Mouse (Mus musculus) forebrain, embryonic 12.5 days (tissue): Measurements from ENCODE around the gene Cebpb. TPM values are rescaled to one million over a fixed set of nuclear protein-coding genes. Genes with fewer than 3 reads are reported as not detected.

Experiments used
- ATAC-seq: fragments of 200-750 bp; cut with Nextera tagmentation; 2 replicates; pipeline ENCODE4 v1.8.0; 2017; ENCODE audit warnings: moderate TSS enrichment; ENCODE audit not compliant: low FRiP score
- H3K27ac ChIP-seq: fragments of 300-500 bp; sonication (generic); 2 replicates; pipeline ENCODE4 v1.5.1; 2016; ENCODE audit warnings: mild to moderate bottlenecking
- H3K27me3 ChIP-seq: fragments of 300-500 bp; sonication (generic); 2 replicates; pipeline ENCODE4 v1.6.1; 2016; ENCODE audit warnings: mild to moderate bottlenecking
- H3K36me3 ChIP-seq: fragments of 300-500 bp; sonication (generic); replicated peaks from 2 replicates; pipeline ENCODE4 v1.6.1; 2016; ENCODE audit warnings: mild to moderate bottlenecking
- H3K4me1 ChIP-seq: fragments of 300-500 bp; sonication (generic); 2 replicates; pipeline ENCODE4 v1.6.1; 2016
- H3K4me2 ChIP-seq: fragments of 300-500 bp; sonication (generic); 2 replicates; pipeline ENCODE4 v1.6.1; 2016; ENCODE audit warnings: mild to moderate bottlenecking, moderate library complexity
- H3K4me3 ChIP-seq: fragments of 300-500 bp; sonication (generic); replicated peaks from 2 replicates; pipeline ENCODE4 v1.5.1; 2016; ENCODE audit warnings: mild to moderate bottlenecking
- H3K9ac ChIP-seq: fragments of 300-500 bp; sonication (generic); 2 replicates; pipeline ENCODE4 v1.6.1; 2016; ENCODE audit warnings: mild to moderate bottlenecking
- H3K9me3 ChIP-seq: fragments of 300-500 bp; sonication (generic); 2 replicates; pipeline ENCODE4 v1.6.1; 2016
- WGBS: fragments of 180-500 bp; shearing (Covaris S2); methylation state at CpG from one replicate; pipeline ENCODE4 v1.1.7; 2016; 5-methylcytosine and 5-hydroxymethylcytosine counted together
- polyA plus RNA-seq: library from polyadenylated mRNA; unstranded; fragments of >200 nt; fragmentation: Nextera tagmentation; extraction: Ambion mirVana; gene quantifications from 2 replicates; pipeline ENCODE4 v1.2.1, GENCODE M21; 2016

Cebpb gene
- polyA plus RNA-seq, 1 experiment from 2014 or later, result 1.5 TPM

GRCm38 (mm10) chr2:167719520-167719919 is 30.8 kb downstream of the Cebpb start:
- Histone ChIP-seq H3K4me2 (no peak overlapping the region), H3K4me3 (no peak overlapping the region), H3K9me3 (no peaks in the 10 kb centered on the region), H3K9ac (no peak overlapping the region), H3K4me1 (0 out of 2 replicates have a peak, but pooled peaks cover 3% of the 10 kb centered on the region), H3K36me3 (no peaks in the 10 kb centered on the region), H3K27me3 (no peaks in the 10 kb centered on the region; the same call in 1 of the 2 replicates), H3K27ac (no peak overlapping the region)
- ATAC-seq, result no peak
- 87% methylated on average over 4 of the region's 4 CpGs for WGBS

DNA sequence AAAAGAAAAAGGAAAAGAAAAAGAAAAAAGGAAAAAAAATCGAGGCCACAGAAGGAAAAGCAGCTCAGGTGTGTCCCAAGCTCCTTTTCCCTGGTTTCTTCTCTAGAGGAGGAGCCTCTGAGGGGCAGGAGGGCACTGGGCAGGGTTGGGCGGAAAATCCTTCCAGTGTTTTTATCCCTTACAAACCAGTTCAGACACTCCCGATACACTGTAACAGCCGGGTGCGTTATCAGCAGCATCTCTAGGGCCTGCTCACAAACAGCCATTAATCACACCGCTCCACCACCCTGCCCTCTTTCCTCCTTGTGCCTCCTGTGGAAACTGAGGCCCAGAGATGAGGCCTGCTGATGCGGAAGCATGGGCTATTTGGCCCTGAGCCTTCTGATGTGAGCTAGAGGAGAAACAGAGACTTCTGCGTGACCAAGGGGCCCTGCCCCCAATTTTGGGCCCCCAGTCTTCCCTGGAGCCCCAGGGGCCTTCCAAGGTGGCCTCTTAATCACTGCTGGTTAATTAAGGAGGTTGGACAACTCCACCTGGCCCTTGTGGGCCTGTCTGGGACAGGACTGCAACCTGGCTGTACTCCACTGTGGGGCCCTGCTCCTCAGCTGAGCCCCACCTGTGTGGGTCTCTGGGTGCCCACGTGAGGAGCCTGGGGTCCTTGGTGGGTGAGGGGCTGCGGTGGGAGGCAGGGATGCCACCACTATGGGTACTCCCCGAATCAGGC is 32.6 kb downstream of the Cebpb start:
- no peaks in the 10 kb centered on the region for H3K36me3 ChIP-seq
- H3K4me1 ChIP-seq, result 0 out of 2 replicates have a peak, but pooled peaks cover 3% of the 10 kb centered on the region
- H3K9me3 ChIP-seq, result no peaks in the 10 kb centered on the region
- H3K27ac ChIP-seq, result no peak overlapping the region
- no peak overlapping the region for H3K4me2 ChIP-seq
- no peak overlapping the region for H3K4me3 ChIP-seq
- no peak overlapping the region for H3K9ac ChIP-seq
- 81% methylated on average over 11 of the region's 11 CpGs for WGBS
- no peak for ATAC-seq
- H3K27me3 ChIP-seq, result no peaks in the 10 kb centered on the region; the same call in 1 of the 2 replicates

GRCm38 (mm10) chr2:167722538-167722937 is 33.8 kb downstream of the Cebpb start:
- no peak for ATAC-seq
- Histone ChIP-seq H3K4me3 (no peak overlapping the region), H3K27ac (no peak overlapping the region), H3K9ac (no peak overlapping the region), H3K36me3 (no peaks in the 10 kb centered on the region), H3K9me3 (no peaks in the 10 kb centered on the region), H3K27me3 (no peaks in the 10 kb centered on the region; the same call in 1 of the 2 replicates), H3K4me1 (peaks cover 9% of the 10 kb centered on the region; the same call in 1 of the 2 replicates), H3K4me2 (no peak overlapping the region)
- 75% methylated on average over 6 of the region's 6 CpGs for WGBS

- H3K27ac ChIP-seq, result no peak overlapping the region
- H3K9me3 ChIP-seq, result no peaks in the 10 kb centered on the region
- ATAC-seq, result no peak
- peaks cover 9% of the 10 kb centered on the region; the same call in 1 of the 2 replicates for H3K4me1 ChIP-seq
- H3K4me2 ChIP-seq, result no peak overlapping the region
- WGBS, result 81% methylated on average over 11 of the region's 11 CpGs
- H3K27me3 ChIP-seq, result no peaks in the 10 kb centered on the region; the same call in 1 of the 2 replicates
- no peaks in the 10 kb centered on the region for H3K36me3 ChIP-seq
- no peak overlapping the region for H3K9ac ChIP-seq
- no peak overlapping the region for H3K4me3 ChIP-seq
Measured at GRCm38 (mm10) chr2:167723589-167724206, 35.0 kb downstream of the Cebpb start.

DNA sequence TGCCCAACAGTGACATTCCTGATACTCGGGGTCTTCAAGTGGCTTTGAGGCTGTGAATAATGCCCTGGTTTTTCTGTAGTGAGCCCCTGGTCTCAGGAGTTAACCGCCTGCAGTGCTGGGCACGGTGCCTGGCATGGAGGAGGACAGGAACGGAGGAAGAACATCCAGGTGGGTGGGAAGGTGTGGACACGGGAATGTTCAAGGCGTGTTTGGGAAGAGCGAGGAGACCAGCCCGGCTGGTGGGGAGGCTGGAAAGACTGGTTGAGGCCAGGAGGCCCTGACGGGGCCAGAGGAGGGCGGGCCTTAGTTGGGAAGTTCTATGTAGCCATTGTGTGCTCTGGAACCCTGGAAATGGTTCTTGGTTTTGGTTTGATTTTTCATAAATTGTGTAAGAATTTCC is 37.2 kb downstream of the Cebpb start:
- Histone ChIP-seq H3K27me3 (peaks cover 1% of the 10 kb centered on the region; the same call in 1 of the 2 replicates), H3K4me2 (no peak overlapping the region), H3K9me3 (no peaks in the 10 kb centered on the region), H3K27ac (no peak overlapping the region), H3K9ac (no peak overlapping the region), H3K4me1 (peaks cover 9% of the 10 kb centered on the region; the same call in 1 of the 2 replicates), H3K36me3 (no peaks in the 10 kb centered on the region), H3K4me3 (no peak overlapping the region)
- 88% methylated on average over 10 of the region's 10 CpGs for WGBS
- ATAC-seq, result no peak

GRCm38 (mm10) chr2:167727161-167727560 is 38.4 kb downstream of the Cebpb start:
- Histone ChIP-seq H3K27ac (no peak overlapping the region), H3K27me3 (peaks cover 3% of the 10 kb centered on the region; the same call in 1 of the 2 replicates), H3K9me3 (no peaks in the 10 kb centered on the region), H3K36me3 (no peaks in the 10 kb centered on the region), H3K4me3 (no peak overlapping the region), H3K4me2 (no peak overlapping the region), H3K4me1 (peaks cover 8% of the 10 kb centered on the region; the same call in 1 of the 2 replicates), H3K9ac (no peak overlapping the region)
- no peak; the same call in 1 of the 2 replicates for ATAC-seq
- 48% methylated on average over 13 of the region's 13 CpGs for WGBS

DNA sequence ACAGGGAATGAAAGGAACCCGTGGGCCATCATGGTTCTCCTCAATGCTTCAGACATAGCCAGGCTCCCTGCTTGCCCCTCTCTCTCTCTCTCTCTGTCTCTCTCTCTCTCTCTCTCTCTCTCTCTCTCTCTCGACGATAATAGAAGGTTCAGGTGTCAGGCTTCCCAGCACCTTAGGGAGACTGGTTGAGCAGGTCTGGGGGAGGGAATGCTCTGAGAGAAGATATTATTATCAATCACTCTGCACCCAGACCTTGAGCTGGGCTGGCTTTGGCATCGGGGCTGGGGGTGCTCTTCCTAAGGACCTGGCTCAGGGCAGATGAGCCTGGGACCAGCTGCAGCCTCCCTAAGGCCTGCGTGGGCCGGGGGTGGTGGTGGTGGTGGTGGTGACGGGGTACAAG is 41.3 kb downstream of the Cebpb start:
- no peak overlapping the region for H3K4me3 ChIP-seq
- ATAC-seq, result no peak
- H3K36me3 ChIP-seq, result no peaks in the 10 kb centered on the region
- 82% methylated on average over 7 of the region's 7 CpGs for WGBS
- no peak overlapping the region for H3K27ac ChIP-seq
- no peak overlapping the region for H3K9ac ChIP-seq
- H3K4me1 ChIP-seq, result peaks cover 6% of the 10 kb centered on the region; the same call in 1 of the 2 replicates
- peaks cover 3% of the 10 kb centered on the region; the same call in 1 of the 2 replicates for H3K27me3 ChIP-seq
- H3K9me3 ChIP-seq, result no peaks in the 10 kb centered on the region
- no peak overlapping the region for H3K4me2 ChIP-seq

- H3K27ac ChIP-seq, result no peak overlapping the region
- WGBS, result 75% methylated on average over 13 of the region's 13 CpGs
- H3K4me2 ChIP-seq, result no peak overlapping the region
- no peak overlapping the region for H3K9ac ChIP-seq
- peaks cover 6% of the 10 kb centered on the region; the same call in 1 of the 2 replicates for H3K4me1 ChIP-seq
- peaks cover 3% of the 10 kb centered on the region; the same call in 1 of the 2 replicates for H3K27me3 ChIP-seq
- no peak overlapping the region for H3K4me3 ChIP-seq
- ATAC-seq, result no peak
- no peaks in the 10 kb centered on the region for H3K36me3 ChIP-seq
- no peaks in the 10 kb centered on the region for H3K9me3 ChIP-seq
Measured at GRCm38 (mm10) chr2:167731149-167731548, 42.4 kb downstream of the Cebpb start.

DNA sequence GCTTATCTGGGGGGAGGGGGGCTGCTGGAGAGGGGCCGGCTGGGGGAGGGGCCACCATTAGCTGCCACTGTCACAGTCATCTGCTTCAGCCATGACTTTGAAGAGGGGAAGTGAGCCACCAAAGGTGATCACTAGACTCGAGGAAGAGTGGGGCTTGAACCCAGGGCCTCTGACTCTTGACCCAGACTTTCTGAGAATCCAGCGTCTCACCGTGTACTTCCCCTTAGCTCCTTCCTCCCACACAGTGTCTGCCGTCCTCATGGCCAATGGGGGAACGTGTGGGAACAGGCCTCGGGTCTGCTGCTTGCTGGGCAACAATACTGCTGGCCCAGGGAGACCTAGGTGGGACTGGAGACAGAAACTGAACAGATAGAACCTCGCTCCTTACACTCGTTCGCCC is 46.1 kb downstream of the Cebpb start:
- no peaks in the 10 kb centered on the region for H3K9me3 ChIP-seq
- 78% methylated on average over 10 of the region's 10 CpGs for WGBS
- peaks cover 3% of the 10 kb centered on the region; the same call in 1 of the 2 replicates for H3K27me3 ChIP-seq
- no peak overlapping the region for H3K4me3 ChIP-seq
- no peaks in the 10 kb centered on the region for H3K36me3 ChIP-seq
- no peaks in the 10 kb centered on the region; the same call in 1 of the 2 replicates for H3K4me1 ChIP-seq
- no peak overlapping the region for H3K9ac ChIP-seq
- H3K4me2 ChIP-seq, result no peak overlapping the region
- ATAC-seq, result no peak
- no peak overlapping the region for H3K27ac ChIP-seq

- Histone ChIP-seq H3K27me3 (no peaks in the 10 kb centered on the region; the same call in 1 of the 2 replicates), H3K4me3 (no peak overlapping the region), H3K27ac (no peak overlapping the region), H3K9ac (no peak overlapping the region), H3K4me1 (no peaks in the 10 kb centered on the region), H3K4me2 (no peak overlapping the region), H3K36me3 (no peaks in the 10 kb centered on the region), H3K9me3 (no peaks in the 10 kb centered on the region)
- WGBS, result 49% methylated on average over 5 of the region's 6 CpGs
- no peak for ATAC-seq
Measured at GRCm38 (mm10) chr2:167739030-167739429, 50.3 kb downstream of the Cebpb start.
